Mouse (Mus musculus) lung, adult 2 months (tissue): ENCODE results near the gene Tjp1.

Source experiments
- CTCF ChIP-seq: fragments of 200-500 bp; IDR thresholded peaks from 2 replicates; pipeline ENCODE4 v1.5.1; 2011; ENCODE audit warnings: mild to moderate bottlenecking, low read length, control low read depth; ENCODE audit not compliant: insufficient read depth
- POLR2A ChIP-seq: fragments of 200-500 bp; IDR thresholded peaks from 2 replicates; pipeline ENCODE4 v1.6.1; 2011; ENCODE audit warnings: low read depth, mild to moderate bottlenecking, control low read depth, low read length, borderline replicate concordance; ENCODE audit errors: extremely low read depth

- TF ChIP-seq POLR2A (no peak), CTCF (no peak)
These were observed 133.7 kb downstream of the Tjp1 start for GRCm38 (mm10) chr7:65393704-65394452.
